Mouse (Mus musculus) cortical plate, adult 2 months (tissue): ENCODE measurements around the gene Agrp.

Experiments used
- CTCF ChIP-seq: fragments of 200-500 bp; IDR thresholded peaks from 2 replicates; pipeline ENCODE4 v1.5.1; 2011; ENCODE audit warnings: mild to moderate bottlenecking, control low read depth, low read length; ENCODE audit not compliant: insufficient read depth; ENCODE audit errors: extremely low read depth
- POLR2A ChIP-seq: fragments of 200-500 bp; IDR thresholded peaks from 2 replicates; pipeline ENCODE4 v1.6.1; 2011; ENCODE audit warnings: mild to moderate bottlenecking, low read length, control low read depth; ENCODE audit not compliant: insufficient read depth; ENCODE audit errors: extremely low read depth

- no peak for TF ChIP-seq CTCF
- no peak for TF ChIP-seq POLR2A
Observed at GRCm38 (mm10) chr8:105657641-105658040, 20.4 kb upstream of the Agrp start.
